Mouse (Mus musculus): ENCODE results near the gene Moxd2. TPM values are rescaled to one million over a fixed set of nuclear protein-coding genes. Genes with fewer than 3 reads are reported as not detected.

The Moxd2 gene
- total RNA-seq (2014; rRNA removed), result not detected in 2 replicates
- polyA plus RNA-seq (2012; rRNA removed), result not detected in 2 replicates

GRCm38 (mm10) chr6:40887394-40887793 lies at the start of gene Moxd2:
Gene Moxd2 (minus strand): TSS chr6:40887494.
- Histone ChIP-seq H3K4me3 (ENCODE audit: insufficient read depth, low read depth, low read length) (no peak within 1 kb of the TSS), H3K36me3 (ENCODE audit: control insufficient read depth, insufficient read depth, low read length) (no peaks in the 10 kb centered on the region), H3K27ac (replicated peaks; ENCODE audit: insufficient read depth, low read depth, low read length) (no peak within 1 kb of the TSS), H3K27me3 (ENCODE audit: control insufficient read depth, insufficient read depth, low read length) (no peaks in the 10 kb centered on the region), H3K9ac (ENCODE audit: low read depth, low read length) (no peak within 1 kb of the TSS), H3K79me2 (ENCODE audit: control insufficient read depth, insufficient read depth, low read length) (no peaks in the 10 kb centered on the region), H3K4me1 (ENCODE audit: control insufficient read depth, insufficient read depth, low read length) (no peaks in the 10 kb centered on the region)
- DNase-seq (ENCODE audit: extremely low read depth, low read depth, low spot score), result no peak
- 92% methylated on average over 3 of the region's 3 CpGs for WGBS
- no peak for TF ChIP-seq POLR2A (IDR thresholded peaks at IDR 0.05; ENCODE audit: extremely low read depth, insufficient read depth, low read length)
- TF ChIP-seq CTCF (IDR thresholded peaks at IDR 0.05; ENCODE audit: low read depth, low read length), result no peak

GRCm38 (mm10) chr6:40919954-40920353 lies 32.7 kb upstream of the Moxd2 start:
- 85% methylated on average over 4 of the region's 4 CpGs for WGBS
- TF ChIP-seq CTCF (IDR thresholded peaks at IDR 0.05; ENCODE audit: low read depth, low read length) (no peak), POLR2A (IDR thresholded peaks at IDR 0.05; ENCODE audit: extremely low read depth, insufficient read depth, low read length) (no peak)

GRCm38 (mm10) chr6:40900287-40900686 lies 13.0 kb upstream of the Moxd2 start, which contains the start of gene Prss58:
Gene Prss58 (minus strand): TSS chr6:40900387.
- no peak for DNase-seq (ENCODE audit: extremely low read depth, low read depth, low spot score)
- H3K9ac ChIP-seq (ENCODE audit: low read depth, low read length), result no peak within 1 kb of the TSS
- H3K4me3 ChIP-seq (ENCODE audit: insufficient read depth, low read depth, low read length), result no peak within 1 kb of the TSS
- no peaks in the 10 kb centered on the region for H3K4me1 ChIP-seq (ENCODE audit: control insufficient read depth, insufficient read depth, low read length)
- H3K27ac ChIP-seq (replicated peaks; ENCODE audit: insufficient read depth, low read depth, low read length), result no peak within 1 kb of the TSS
- no peaks in the 10 kb centered on the region for H3K27me3 ChIP-seq (ENCODE audit: control insufficient read depth, insufficient read depth, low read length)
- H3K79me2 ChIP-seq (ENCODE audit: control insufficient read depth, insufficient read depth, low read length), result no peaks in the 10 kb centered on the region
- no peaks in the 10 kb centered on the region for H3K36me3 ChIP-seq (ENCODE audit: control insufficient read depth, insufficient read depth, low read length)
- TF ChIP-seq POLR2A (IDR thresholded peaks at IDR 0.05; ENCODE audit: extremely low read depth, insufficient read depth, low read length) (no peak), CTCF (IDR thresholded peaks at IDR 0.05; ENCODE audit: low read depth, low read length) (no peak)

More at GRCm38 (mm10) chr6:40919954-40920353, 32.7 kb upstream of the Moxd2 start:
- H3K9ac ChIP-seq (ENCODE audit: low read depth, low read length), result no peak overlapping the region
- no peaks in the 10 kb centered on the region for H3K79me2 ChIP-seq (ENCODE audit: control insufficient read depth, insufficient read depth, low read length)
- no peaks in the 10 kb centered on the region for H3K27me3 ChIP-seq (ENCODE audit: control insufficient read depth, insufficient read depth, low read length)
- H3K4me1 ChIP-seq (ENCODE audit: control insufficient read depth, insufficient read depth, low read length), result no peaks in the 10 kb centered on the region
- H3K4me3 ChIP-seq (ENCODE audit: insufficient read depth, low read depth, low read length), result no peak overlapping the region
- no peak for DNase-seq (ENCODE audit: extremely low read depth, low read depth, low spot score)
- H3K36me3 ChIP-seq (ENCODE audit: control insufficient read depth, insufficient read depth, low read length), result no peaks in the 10 kb centered on the region
- no peak overlapping the region for H3K27ac ChIP-seq (replicated peaks; ENCODE audit: insufficient read depth, low read depth, low read length)

- DNase-seq (ENCODE audit: extremely low read depth, low read depth, low spot score), result peak; percentile 84
- 9% methylated on average over 1 of the region's 1 CpGs for WGBS
These were observed 7.4 kb upstream of the Moxd2 start for GRCm38 (mm10) chr6:40894716-40895115.

GRCm38 (mm10) chr6:40893577-40893976 lies 6.3 kb upstream of the Moxd2 start:
- Histone ChIP-seq H3K27me3 (ENCODE audit: control insufficient read depth, insufficient read depth, low read length) (no peaks in the 10 kb centered on the region), H3K27ac (replicated peaks; ENCODE audit: insufficient read depth, low read depth, low read length) (no peak overlapping the region), H3K4me1 (ENCODE audit: control insufficient read depth, insufficient read depth, low read length) (peaks cover 6% of the 10 kb centered on the region; the same call in 1 of the 2 replicates), H3K79me2 (ENCODE audit: control insufficient read depth, insufficient read depth, low read length) (no peaks in the 10 kb centered on the region), H3K4me3 (ENCODE audit: insufficient read depth, low read depth, low read length) (no peak overlapping the region), H3K9ac (ENCODE audit: low read depth, low read length) (no peak overlapping the region), H3K36me3 (ENCODE audit: control insufficient read depth, insufficient read depth, low read length) (no peaks in the 10 kb centered on the region)
- WGBS, result 39% methylated on average over 7 of the region's 7 CpGs
- TF ChIP-seq POLR2A (IDR thresholded peaks at IDR 0.05; ENCODE audit: extremely low read depth, insufficient read depth, low read length), result no peak
- TF ChIP-seq CTCF (IDR thresholded peaks at IDR 0.05; ENCODE audit: low read depth, low read length), result peak; percentile 55
- peak; percentile 46 for DNase-seq (ENCODE audit: extremely low read depth, low read depth, low spot score)

More at GRCm38 (mm10) chr6:40894716-40895115, 7.4 kb upstream of the Moxd2 start:
- H3K27ac ChIP-seq (replicated peaks; ENCODE audit: insufficient read depth, low read depth, low read length), result no peak overlapping the region
- no peak overlapping the region for H3K9ac ChIP-seq (ENCODE audit: low read depth, low read length)
- TF ChIP-seq POLR2A (IDR thresholded peaks at IDR 0.05; ENCODE audit: extremely low read depth, insufficient read depth, low read length) (no peak), CTCF (IDR thresholded peaks at IDR 0.05; ENCODE audit: low read depth, low read length) (no peak)
- H3K36me3 ChIP-seq (ENCODE audit: control insufficient read depth, insufficient read depth, low read length), result no peaks in the 10 kb centered on the region
- H3K27me3 ChIP-seq (ENCODE audit: control insufficient read depth, insufficient read depth, low read length), result no peaks in the 10 kb centered on the region
- H3K4me3 ChIP-seq (ENCODE audit: insufficient read depth, low read depth, low read length), result no peak overlapping the region
- H3K4me1 ChIP-seq (ENCODE audit: control insufficient read depth, insufficient read depth, low read length), result peaks cover 6% of the 10 kb centered on the region; the same call in 1 of the 2 replicates
- no peaks in the 10 kb centered on the region for H3K79me2 ChIP-seq (ENCODE audit: control insufficient read depth, insufficient read depth, low read length)

GRCm38 (mm10) chr6:40891754-40892153 lies 4.5 kb upstream of the Moxd2 start:
- H3K4me3 ChIP-seq (ENCODE audit: insufficient read depth, low read depth, low read length), result no peak overlapping the region
- no peak overlapping the region for H3K9ac ChIP-seq (ENCODE audit: low read depth, low read length)
- no peak for TF ChIP-seq POLR2A (IDR thresholded peaks at IDR 0.05; ENCODE audit: extremely low read depth, insufficient read depth, low read length)
- TF ChIP-seq CTCF (IDR thresholded peaks at IDR 0.05; ENCODE audit: low read depth, low read length), result no peak
- H3K27ac ChIP-seq (replicated peaks; ENCODE audit: insufficient read depth, low read depth, low read length), result no peak overlapping the region
- DNase-seq (ENCODE audit: extremely low read depth, low read depth, low spot score), result no peak
- no peaks in the 10 kb centered on the region for H3K27me3 ChIP-seq (ENCODE audit: control insufficient read depth, insufficient read depth, low read length)
- H3K4me1 ChIP-seq (ENCODE audit: control insufficient read depth, insufficient read depth, low read length), result peaks cover 6% of the 10 kb centered on the region; the same call in 1 of the 2 replicates
- H3K36me3 ChIP-seq (ENCODE audit: control insufficient read depth, insufficient read depth, low read length), result no peaks in the 10 kb centered on the region
- H3K79me2 ChIP-seq (ENCODE audit: control insufficient read depth, insufficient read depth, low read length), result no peaks in the 10 kb centered on the region
- WGBS, result 61% methylated on average over 4 of the region's 4 CpGs

Data from liver, adult 2 months (tissue).